Mouse (Mus musculus): ENCODE measurements at regions not wholly inside any gene's neighbourhood (a gene's known extent, or its start where the extent isn't known, plus 50 kb on each side); places are given as distances from the start of the nearest gene placed in this dataset.

- no peaks in the 10 kb centered on the region for H3K4me1 ChIP-seq (ENCODE audit: control insufficient read depth, insufficient read depth, low read length)
- H3K4me3 ChIP-seq (ENCODE audit: low read depth, low read length) = no peak overlapping the region
- H3K9me3 ChIP-seq (replicated peaks; ENCODE audit: control insufficient read depth, insufficient read depth, low read length, poor library complexity, severe bottlenecking) = 0 out of 2 replicates have a peak, but pooled peaks cover 4% of the 10 kb centered on the region
- H3K9ac ChIP-seq (ENCODE audit: low read depth, poor library complexity, severe bottlenecking) = no peak overlapping the region
- no peaks in the 10 kb centered on the region for H3K36me3 ChIP-seq (ENCODE audit: control insufficient read depth, insufficient read depth, low read length, poor library complexity, severe bottlenecking)
- H3K27ac ChIP-seq (ENCODE audit: insufficient read depth, low read length) = no peak overlapping the region
- TF ChIP-seq CTCF (IDR thresholded peaks at IDR 0.05; ENCODE audit: low read depth, low read length) = no peak
- TF ChIP-seq EP300 (IDR thresholded peaks at IDR 0.05; ENCODE audit: insufficient read depth, low read depth, low read length) = no peak
- no peaks in the 10 kb centered on the region for H3K27me3 ChIP-seq (ENCODE audit: control insufficient read depth, insufficient read depth, low read length, poor library complexity, severe bottlenecking)
These were observed 554.0 kb downstream of the Rnf144a start for GRCm38 (mm10) chr12:25861100-25861499.

- Histone ChIP-seq H3K4me3 (ENCODE audit: low read depth, low read length) (no peak overlapping the region), H3K36me3 (ENCODE audit: control insufficient read depth, insufficient read depth, low read length, poor library complexity, severe bottlenecking) (no peaks in the 10 kb centered on the region), H3K4me1 (ENCODE audit: control insufficient read depth, insufficient read depth, low read length) (no peaks in the 10 kb centered on the region), H3K9ac (ENCODE audit: low read depth, poor library complexity, severe bottlenecking) (no peak overlapping the region), H3K27ac (ENCODE audit: insufficient read depth, low read length) (no peak overlapping the region), H3K9me3 (replicated peaks; ENCODE audit: control insufficient read depth, insufficient read depth, low read length, poor library complexity, severe bottlenecking) (0 out of 2 replicates have a peak, but pooled peaks cover 4% of the 10 kb centered on the region), H3K27me3 (ENCODE audit: control insufficient read depth, insufficient read depth, low read length, poor library complexity, severe bottlenecking) (no peaks in the 10 kb centered on the region)
- TF ChIP-seq CTCF (IDR thresholded peaks at IDR 0.05; ENCODE audit: low read depth, low read length) (no peak), POLR2A (IDR thresholded peaks at IDR 0.05; ENCODE audit: insufficient read depth, low read length) (no peak), EP300 (IDR thresholded peaks at IDR 0.05; ENCODE audit: insufficient read depth, low read depth, low read length) (no peak)
These were observed 556.7 kb downstream of the Rnf144a start for GRCm38 (mm10) chr12:25858397-25858796.

- Histone ChIP-seq H3K4me3 (ENCODE audit: low read depth, low read length) (no peak overlapping the region), H3K27ac (ENCODE audit: insufficient read depth, low read length) (no peak overlapping the region), H3K36me3 (ENCODE audit: control insufficient read depth, insufficient read depth, low read length, poor library complexity, severe bottlenecking) (no peaks in the 10 kb centered on the region), H3K9me3 (replicated peaks; ENCODE audit: control insufficient read depth, insufficient read depth, low read length, poor library complexity, severe bottlenecking) (no peaks in the 10 kb centered on the region), H3K4me1 (ENCODE audit: control insufficient read depth, insufficient read depth, low read length) (no peaks in the 10 kb centered on the region), H3K9ac (ENCODE audit: low read depth, poor library complexity, severe bottlenecking) (no peak overlapping the region), H3K27me3 (ENCODE audit: control insufficient read depth, insufficient read depth, low read length, poor library complexity, severe bottlenecking) (no peaks in the 10 kb centered on the region)
- TF ChIP-seq CTCF (IDR thresholded peaks at IDR 0.05; ENCODE audit: low read depth, low read length) = no peak
- TF ChIP-seq EP300 (IDR thresholded peaks at IDR 0.05; ENCODE audit: insufficient read depth, low read depth, low read length) = no peak
- TF ChIP-seq POLR2A (IDR thresholded peaks at IDR 0.05; ENCODE audit: insufficient read depth, low read length) = no peak
These were observed 585.0 kb downstream of the Rnf144a start for GRCm38 (mm10) chr12:25830057-25830456.

- Histone ChIP-seq H3K36me3 (ENCODE audit: control insufficient read depth, insufficient read depth, low read length, poor library complexity, severe bottlenecking) (no peaks in the 10 kb centered on the region), H3K9ac (ENCODE audit: low read depth, poor library complexity, severe bottlenecking) (no peak overlapping the region), H3K4me1 (ENCODE audit: control insufficient read depth, insufficient read depth, low read length) (no peaks in the 10 kb centered on the region), H3K9me3 (replicated peaks; ENCODE audit: control insufficient read depth, insufficient read depth, low read length, poor library complexity, severe bottlenecking) (no peaks in the 10 kb centered on the region), H3K4me3 (ENCODE audit: low read depth, low read length) (no peak overlapping the region), H3K27me3 (ENCODE audit: control insufficient read depth, insufficient read depth, low read length, poor library complexity, severe bottlenecking) (no peaks in the 10 kb centered on the region), H3K27ac (ENCODE audit: insufficient read depth, low read length) (no peak overlapping the region)
- TF ChIP-seq EP300 (IDR thresholded peaks at IDR 0.05; ENCODE audit: insufficient read depth, low read depth, low read length) (no peak), CTCF (IDR thresholded peaks at IDR 0.05; ENCODE audit: low read depth, low read length) (no peak), POLR2A (IDR thresholded peaks at IDR 0.05; ENCODE audit: insufficient read depth, low read length) (no peak)
These were observed 587.1 kb downstream of the Rnf144a start for GRCm38 (mm10) chr12:25827961-25828360.

- Histone ChIP-seq H3K9ac (ENCODE audit: low read depth, poor library complexity, severe bottlenecking) (no peak overlapping the region), H3K27ac (ENCODE audit: insufficient read depth, low read length) (no peak overlapping the region), H3K4me3 (ENCODE audit: low read depth, low read length) (no peak overlapping the region), H3K27me3 (ENCODE audit: control insufficient read depth, insufficient read depth, low read length, poor library complexity, severe bottlenecking) (no peaks in the 10 kb centered on the region), H3K4me1 (ENCODE audit: control insufficient read depth, insufficient read depth, low read length) (no peaks in the 10 kb centered on the region), H3K36me3 (ENCODE audit: control insufficient read depth, insufficient read depth, low read length, poor library complexity, severe bottlenecking) (no peaks in the 10 kb centered on the region), H3K9me3 (replicated peaks; ENCODE audit: control insufficient read depth, insufficient read depth, low read length, poor library complexity, severe bottlenecking) (no peaks in the 10 kb centered on the region)
- TF ChIP-seq CTCF (IDR thresholded peaks at IDR 0.05; ENCODE audit: low read depth, low read length) (no peak), POLR2A (IDR thresholded peaks at IDR 0.05; ENCODE audit: insufficient read depth, low read length) (no peak), EP300 (IDR thresholded peaks at IDR 0.05; ENCODE audit: insufficient read depth, low read depth, low read length) (no peak)
These were observed 588.1 kb downstream of the Rnf144a start for GRCm38 (mm10) chr12:25826928-25827327.

GRCm38 (mm10) chr12:25826451-25826850 is 588.6 kb downstream of the Rnf144a start:
- H3K27me3 ChIP-seq (ENCODE audit: control insufficient read depth, insufficient read depth, low read length, poor library complexity, severe bottlenecking) = no peaks in the 10 kb centered on the region
- no peaks in the 10 kb centered on the region for H3K36me3 ChIP-seq (ENCODE audit: control insufficient read depth, insufficient read depth, low read length, poor library complexity, severe bottlenecking)
- TF ChIP-seq CTCF (IDR thresholded peaks at IDR 0.05; ENCODE audit: low read depth, low read length) = no peak
- TF ChIP-seq EP300 (IDR thresholded peaks at IDR 0.05; ENCODE audit: insufficient read depth, low read depth, low read length) = no peak
- TF ChIP-seq POLR2A (IDR thresholded peaks at IDR 0.05; ENCODE audit: insufficient read depth, low read length) = no peak
- H3K27ac ChIP-seq (ENCODE audit: insufficient read depth, low read length) = no peak overlapping the region
- no peak overlapping the region for H3K4me3 ChIP-seq (ENCODE audit: low read depth, low read length)
- no peaks in the 10 kb centered on the region for H3K9me3 ChIP-seq (replicated peaks; ENCODE audit: control insufficient read depth, insufficient read depth, low read length, poor library complexity, severe bottlenecking)
- no peaks in the 10 kb centered on the region for H3K4me1 ChIP-seq (ENCODE audit: control insufficient read depth, insufficient read depth, low read length)
- H3K9ac ChIP-seq (ENCODE audit: low read depth, poor library complexity, severe bottlenecking) = no peak overlapping the region
